Mouse (Mus musculus) CH12.LX (cell line): ENCODE measurements at regions not wholly inside any gene's neighbourhood (a gene's known extent, or its start where the extent isn't known, plus 50 kb on each side); places are given as distances from the start of the nearest gene placed in this dataset.
A peak's percentile ranks its signal among the peaks of the same experiment; 100 is the strongest.

Source experiments
- DNase-seq: peaks from one replicate; pipeline ENCODE4 v3.0.0-alpha.2; 2013; ENCODE audit errors: extremely low read depth
- H3K27ac ChIP-seq: 2 replicates; pipeline ENCODE4 v1.5.1; 2012; ENCODE audit warnings: low read depth, mild to moderate bottlenecking, control low read depth, moderate library complexity; ENCODE audit not compliant: insufficient read depth
- H3K27me3 ChIP-seq: replicated peaks from 2 replicates; pipeline ENCODE3; 2012; ENCODE audit warnings: inconsistent platforms
- H3K36me3 ChIP-seq, 2 experiments: replicated peaks in 1 of 2; 2 replicates each; pipeline versions ENCODE3 to v1.6.1; 2012; ENCODE audit warnings: inconsistent platforms in 1 of 2, low read length in 1 of 2, mild to moderate bottlenecking in 1 of 2, mixed read lengths in 1 of 2, moderate library complexity in 1 of 2; ENCODE audit not compliant: control insufficient read depth in 1 of 2, insufficient read depth in 1 of 2
- H3K4me1 ChIP-seq, 2 experiments: 2 replicates each; pipeline ENCODE4 v1.6.1; 2012; ENCODE audit warnings: inconsistent platforms in 1 of 2, moderate library complexity in 1 of 2; ENCODE audit not compliant: insufficient read depth in 2 of 2, control insufficient read depth in 1 of 2
- H3K4me2 ChIP-seq: 2 replicates; pipeline ENCODE4 v1.6.1; 2012; ENCODE audit warnings: low read depth, mild to moderate bottlenecking, control low read depth; ENCODE audit not compliant: poor library complexity, insufficient read depth, severe bottlenecking
- H3K4me3 ChIP-seq, 3 experiments: fragments of 150-350 bp in 1 of 3; sonication (generic) in 1 of 3; replicated peaks in 1 of 3; 2 replicates each; pipeline versions ENCODE3 to v1.5.1; 2011 to 2012; ENCODE audit warnings: low read depth in 2 of 3, low read length in 2 of 3, mild to moderate bottlenecking in 2 of 3, moderate library complexity in 2 of 3, control low read depth in 1 of 3, improper control_type of control experiment in 1 of 3, inconsistent platforms in 1 of 3, mixed read lengths in 1 of 3; ENCODE audit not compliant: poor library complexity in 1 of 3
- H3K79me2 ChIP-seq: replicated peaks from 2 replicates; pipeline ENCODE4 v1.6.1; 2012; ENCODE audit warnings: mild to moderate bottlenecking, moderate library complexity; ENCODE audit not compliant: control insufficient read depth, poor library complexity, insufficient read depth, severe bottlenecking; ENCODE audit errors: extremely low read depth
- H3K9ac ChIP-seq: 2 replicates; pipeline ENCODE4 v1.6.1; 2012; ENCODE audit warnings: low read depth, mild to moderate bottlenecking, control low read depth, moderate library complexity; ENCODE audit not compliant: insufficient read depth
- H3K9me3 ChIP-seq: replicated peaks from 2 replicates; pipeline ENCODE3; 2012; ENCODE audit warnings: low read length, inconsistent platforms, mixed read lengths
- E2F4 ChIP-seq: IDR thresholded peaks from 2 replicates; pipeline ENCODE4 v1.6.1; 2011; ENCODE audit warnings: low read depth, low read length, improper control_type of control experiment; ENCODE audit not compliant: insufficient replicate concordance
- ELF1 ChIP-seq: IDR thresholded peaks from 2 replicates; pipeline ENCODE4 v1.6.1; 2014; ENCODE audit warnings: low read depth, mild to moderate bottlenecking, inconsistent platforms, low read length, improper control_type of control experiment
- EP300 ChIP-seq: IDR thresholded peaks from 2 replicates; pipeline ENCODE4 v1.6.1; 2011; ENCODE audit warnings: low read length, improper control_type of control experiment
- HCFC1 ChIP-seq: IDR thresholded peaks from 2 replicates; pipeline ENCODE4 v1.6.1; 2012; ENCODE audit warnings: low read depth, mild to moderate bottlenecking, inconsistent platforms, low read length, improper control_type of control experiment
- IRF4 ChIP-seq: IDR thresholded peaks from 2 replicates; pipeline ENCODE4 v1.6.1; 2014; ENCODE audit warnings: low read depth, mild to moderate bottlenecking, inconsistent platforms, low read length, improper control_type of control experiment
- JUN ChIP-seq: IDR thresholded peaks from 2 replicates; pipeline ENCODE4 v1.6.1; 2011; ENCODE audit warnings: low read depth, mild to moderate bottlenecking, low read length, improper control_type of control experiment, moderate library complexity; ENCODE audit not compliant: insufficient read depth
- KAT2A ChIP-seq: IDR thresholded peaks from 2 replicates; pipeline ENCODE4 v1.6.1; 2012; ENCODE audit warnings: low read length, improper control_type of control experiment, inconsistent platforms; ENCODE audit not compliant: insufficient replicate concordance
- MAZ ChIP-seq: IDR thresholded peaks from 2 replicates; pipeline ENCODE4 v1.6.1; 2012; ENCODE audit warnings: low read depth, mild to moderate bottlenecking, inconsistent platforms, low read length, improper control_type of control experiment, moderate library complexity
- MEF2A ChIP-seq: IDR thresholded peaks from 2 replicates; pipeline ENCODE4 v1.6.1; 2014; ENCODE audit warnings: low read depth, mild to moderate bottlenecking, inconsistent platforms, low read length, improper control_type of control experiment, borderline replicate concordance
- MXI1 ChIP-seq: IDR thresholded peaks from 2 replicates; pipeline ENCODE4 v1.6.1; 2011; ENCODE audit warnings: mild to moderate bottlenecking, low read depth, low read length, improper control_type of control experiment
- MYC ChIP-seq: IDR thresholded peaks from 2 replicates; pipeline ENCODE4 v1.6.1; 2011; ENCODE audit warnings: low read depth, mild to moderate bottlenecking, improper control_type of control experiment, low read length
- NELFE ChIP-seq: IDR thresholded peaks from 2 replicates; pipeline ENCODE4 v1.6.1; 2011; ENCODE audit warnings: low read depth, low read length, improper control_type of control experiment
- PAX5 ChIP-seq: IDR thresholded peaks from 2 replicates; pipeline ENCODE4 v1.6.1; 2012; ENCODE audit warnings: low read length, inconsistent platforms, mixed read lengths
- POLR2A ChIP-seq: IDR thresholded peaks from 2 replicates; pipeline ENCODE4 v1.6.1; 2011; ENCODE audit warnings: low read depth, mild to moderate bottlenecking, improper control_type of control experiment, low read length
- POLR2AphosphoS2 ChIP-seq: IDR thresholded peaks from 2 replicates; pipeline ENCODE4 v1.6.1; 2011; ENCODE audit warnings: low read depth, low read length, improper control_type of control experiment
- RAD21 ChIP-seq: IDR thresholded peaks from 2 replicates; pipeline ENCODE4 v1.6.1; 2011; ENCODE audit warnings: low read depth, mild to moderate bottlenecking, low read length, improper control_type of control experiment, moderate library complexity
- RCOR1 ChIP-seq: conservative IDR thresholded peaks from 2 replicates; pipeline ENCODE4 v1.6.1; 2012; ENCODE audit warnings: low read depth, mild to moderate bottlenecking, inconsistent platforms, low read length, improper control_type of control experiment
- TBP ChIP-seq: conservative IDR thresholded peaks from 2 replicates; pipeline ENCODE4 v1.6.1; 2011; ENCODE audit warnings: low read depth, low read length, improper control_type of control experiment
- TCF12 ChIP-seq: IDR thresholded peaks from 2 replicates; pipeline ENCODE4 v1.6.1; 2014; ENCODE audit warnings: low read depth, mild to moderate bottlenecking, inconsistent platforms, low read length, improper control_type of control experiment
- USF2 ChIP-seq: conservative IDR thresholded peaks from 2 replicates; pipeline ENCODE4 v1.6.1; 2011; ENCODE audit warnings: low read depth, low read length, improper control_type of control experiment
- ZKSCAN1 ChIP-seq: IDR thresholded peaks from 2 replicates; pipeline ENCODE4 v1.6.1; 2012; ENCODE audit warnings: low read depth, inconsistent platforms, low read length, improper control_type of control experiment, borderline replicate concordance
- ZNF384 ChIP-seq: IDR thresholded peaks from 2 replicates; pipeline ENCODE4 v1.6.1; 2012; ENCODE audit warnings: low read depth, low read length, improper control_type of control experiment, inconsistent platforms
- dilution Hi-C: fragments of 300-500 bp; cut with MboI; formaldehyde crosslinking; loops from 2 replicates; pipeline ENCODE4 v1.14.3; 2020; ENCODE audit warnings: low sequenced_read_pairs; ENCODE audit not compliant: extremely low pct_unique_long_range_greater_than_20kb, extremely low pct_ligation_motif_present
- in situ Hi-C: fragments of 300-500 bp; cut with MboI; formaldehyde crosslinking; loops from 3 replicates; pipeline ENCODE4 v1.14.3; 2019; ENCODE audit warnings: low sequenced_read_pairs, low pct_ligation_motif_present, low pct_unique_long_range_greater_than_20kb, mixed read lengths

GRCm38 (mm10) chr13:44207400-44208005 lies 422.9 kb downstream of the Cd83 start:
- H3K4me1 ChIP-seq: no peaks in the 10 kb centered on the region; a peak in 1 of 4 replicates
- no peak for TF ChIP-seq ZKSCAN1
- no peak for TF ChIP-seq MXI1
- no peak for TF ChIP-seq EP300
- no peak for TF ChIP-seq ELF1
- TF ChIP-seq PAX5: no peak
- no peak for TF ChIP-seq RAD21
- TF ChIP-seq POLR2A: no peak
- no peak for TF ChIP-seq MYC
- TF ChIP-seq JUN: no peak
- no peak for TF ChIP-seq POLR2AphosphoS2
- no peak for TF ChIP-seq TBP
- no peak for TF ChIP-seq KAT2A
- TF ChIP-seq HCFC1: no peak
- TF ChIP-seq IRF4: no peak
- no peak for TF ChIP-seq NELFE
- TF ChIP-seq MEF2A: no peak
- TF ChIP-seq E2F4: no peak
- TF ChIP-seq MAZ: no peak
- TF ChIP-seq RCOR1: no peak
- no peak for TF ChIP-seq TCF12
- dilution Hi-C loops (no loop called here), in situ Hi-C loops (no loop called here)
- no peak overlapping the region for H3K27ac ChIP-seq
- no peaks in the 10 kb centered on the region for H3K36me3 ChIP-seq
- no peaks in the 10 kb centered on the region for H3K79me2 ChIP-seq
- no peak for DNase-seq
- H3K4me3 ChIP-seq: no peak overlapping the region
- no peaks in the 10 kb centered on the region for H3K27me3 ChIP-seq
- H3K9me3 ChIP-seq: no peaks in the 10 kb centered on the region
- H3K4me2 ChIP-seq: no peak overlapping the region
- H3K9ac ChIP-seq: no peak overlapping the region

- H3K4me2 ChIP-seq: no peak overlapping the region
- no peak for DNase-seq
Observed at GRCm38 (mm10) chr13:44209036-44209435, 424.5 kb downstream of the Cd83 start.

More at GRCm38 (mm10) chr13:44209036-44209435, 424.5 kb downstream of the Cd83 start:
- in situ Hi-C loops: no loop called here
- Histone ChIP-seq H3K9me3 (no peaks in the 10 kb centered on the region), H3K79me2 (no peaks in the 10 kb centered on the region), H3K9ac (no peak overlapping the region), H3K36me3 (no peaks in the 10 kb centered on the region), H3K27ac (no peak overlapping the region), H3K4me1 (no peaks in the 10 kb centered on the region; a peak in 1 of 4 replicates), H3K4me3 (no peak overlapping the region), H3K27me3 (no peaks in the 10 kb centered on the region)
- dilution Hi-C loops: no loop called here
- TF ChIP-seq ZNF384: peak; percentile 56
- no peak for TF ChIP-seq USF2
